Mouse (Mus musculus): ENCODE data around the gene Lpp. TPM values are rescaled to one million over a fixed set of nuclear protein-coding genes. Genes with fewer than 3 reads are reported as not detected.

Gene Lpp
- polyA plus RNA-seq, 1 experiment from 2014 or later, result 11.5 TPM

DNA sequence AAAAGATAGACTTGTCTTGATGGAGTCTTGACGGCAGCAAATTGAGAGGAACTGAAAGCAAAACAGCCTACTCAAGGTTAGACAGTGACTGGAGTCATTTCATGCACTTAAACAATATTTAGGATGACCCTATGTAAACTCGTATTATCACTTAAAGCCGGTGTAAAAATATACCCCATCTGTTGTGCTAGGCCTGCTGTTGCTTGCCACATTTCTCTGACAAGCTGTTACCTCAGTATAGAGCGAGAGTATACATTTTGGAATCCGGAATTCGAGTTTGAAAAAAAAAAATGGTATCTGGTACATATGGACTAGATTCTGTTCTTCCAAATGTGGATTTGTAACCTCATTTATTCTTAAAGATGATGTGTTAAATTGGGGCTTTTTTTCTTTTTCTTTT is 416.5 kb downstream of the Lpp start:
- Histone ChIP-seq H3K27ac (replicated peaks) (no peak overlapping the region), H3K4me3 (no peak overlapping the region), H3K36me3 (no peaks in the 10 kb centered on the region), H3K9me3 (no peaks in the 10 kb centered on the region), H3K4me1 (replicated peaks) (no peaks in the 10 kb centered on the region), H3K27me3 (no peaks in the 10 kb centered on the region), H3K4me2 (no peak overlapping the region), H3K9ac (no peak overlapping the region)
- ATAC-seq (ENCODE audit: low FRiP score, low read depth), result no peak
- WGBS, result 94% methylated on average over 6 of the region's 6 CpGs

- ATAC-seq (ENCODE audit: low FRiP score, low read depth), result no peak
- 83% methylated on average over 3 of the region's 3 CpGs for WGBS
These were observed 423.3 kb downstream of the Lpp start for GRCm38 (mm10) chr16:24816621-24817020.

GRCm38 (mm10) chr16:24817381-24817780 is 424.1 kb downstream of the Lpp start:
- Histone ChIP-seq H3K4me2 (no peak overlapping the region), H3K9ac (no peak overlapping the region), H3K27ac (replicated peaks) (no peak overlapping the region), H3K4me3 (no peak overlapping the region), H3K36me3 (no peaks in the 10 kb centered on the region), H3K4me1 (replicated peaks) (no peaks in the 10 kb centered on the region), H3K9me3 (no peaks in the 10 kb centered on the region), H3K27me3 (no peaks in the 10 kb centered on the region)
- WGBS, result 98% methylated on average over 3 of the region's 3 CpGs
- no peak for ATAC-seq (ENCODE audit: low FRiP score, low read depth)

More at GRCm38 (mm10) chr16:24816621-24817020, 423.3 kb downstream of the Lpp start:
- no peaks in the 10 kb centered on the region for H3K9me3 ChIP-seq
- H3K4me2 ChIP-seq, result no peak overlapping the region
- H3K27me3 ChIP-seq, result no peaks in the 10 kb centered on the region
- no peak overlapping the region for H3K27ac ChIP-seq (replicated peaks)
- no peak overlapping the region for H3K9ac ChIP-seq
- no peak overlapping the region for H3K4me3 ChIP-seq
- no peaks in the 10 kb centered on the region for H3K36me3 ChIP-seq
- H3K4me1 ChIP-seq (replicated peaks), result no peaks in the 10 kb centered on the region

DNA sequence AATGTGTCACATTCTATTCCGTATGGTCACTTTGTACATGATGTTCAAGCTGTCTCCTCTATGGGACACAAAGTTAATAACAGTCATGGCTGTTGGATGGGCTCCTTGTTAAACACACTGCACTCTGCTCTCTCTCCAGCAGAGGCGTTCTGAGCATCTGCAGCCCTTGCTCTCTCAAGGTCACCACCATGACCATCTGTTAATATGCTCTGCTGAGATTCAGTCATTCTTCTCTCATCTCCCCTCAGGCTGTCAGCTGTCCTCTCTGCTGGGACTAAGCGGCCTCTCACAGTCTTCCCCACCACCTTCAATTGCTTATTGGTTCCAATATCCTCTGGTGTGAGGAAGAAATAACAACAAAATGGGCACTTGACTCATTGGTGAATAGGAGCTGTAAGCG is 425.8 kb downstream of the Lpp start:
- H3K4me3 ChIP-seq, result no peak overlapping the region
- no peaks in the 10 kb centered on the region for H3K27me3 ChIP-seq
- H3K4me1 ChIP-seq (replicated peaks), result no peaks in the 10 kb centered on the region
- H3K27ac ChIP-seq (replicated peaks), result no peak overlapping the region
- WGBS, result 52% methylated on average over 4 of the region's 4 CpGs
- no peak for ATAC-seq (ENCODE audit: low FRiP score, low read depth)
- H3K9ac ChIP-seq, result no peak overlapping the region
- H3K4me2 ChIP-seq, result no peak overlapping the region
- no peaks in the 10 kb centered on the region for H3K9me3 ChIP-seq
- no peaks in the 10 kb centered on the region for H3K36me3 ChIP-seq

- no peak overlapping the region for H3K27ac ChIP-seq (replicated peaks)
- WGBS, result 88% methylated on average over 5 of the region's 5 CpGs
- no peaks in the 10 kb centered on the region for H3K4me1 ChIP-seq (replicated peaks)
- H3K4me2 ChIP-seq, result no peak overlapping the region
- no peaks in the 10 kb centered on the region for H3K36me3 ChIP-seq
- no peaks in the 10 kb centered on the region for H3K27me3 ChIP-seq
- H3K9ac ChIP-seq, result no peak overlapping the region
- H3K9me3 ChIP-seq, result no peaks in the 10 kb centered on the region
- no peak for ATAC-seq (ENCODE audit: low FRiP score, low read depth)
- no peak overlapping the region for H3K4me3 ChIP-seq
These were observed 429.0 kb downstream of the Lpp start for GRCm38 (mm10) chr16:24822182-24822875.

DNA sequence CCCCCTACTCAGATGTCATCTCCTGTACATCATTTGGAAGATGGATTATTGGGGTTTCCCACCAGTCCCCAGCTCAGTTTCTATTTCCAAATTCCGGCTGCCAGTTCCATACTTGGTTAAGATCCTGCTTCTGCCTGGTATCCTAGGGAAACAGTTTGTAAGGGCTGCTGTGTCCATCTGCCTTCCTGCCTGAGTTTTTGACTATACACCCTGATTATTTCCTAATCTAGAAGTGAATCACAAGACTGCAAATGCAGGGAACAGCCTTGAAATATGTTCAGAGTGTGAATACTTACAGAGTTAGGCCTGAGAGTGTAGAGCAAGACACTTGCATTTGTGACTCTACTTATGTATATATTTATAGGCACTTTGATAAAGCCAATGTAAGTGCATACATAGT is 429.6 kb downstream of the Lpp start:
- Histone ChIP-seq H3K4me1 (replicated peaks) (no peaks in the 10 kb centered on the region), H3K36me3 (no peaks in the 10 kb centered on the region), H3K27ac (replicated peaks) (no peak overlapping the region), H3K9ac (no peak overlapping the region), H3K4me2 (no peak overlapping the region), H3K9me3 (no peaks in the 10 kb centered on the region), H3K27me3 (no peaks in the 10 kb centered on the region), H3K4me3 (no peak overlapping the region)
- WGBS, result 87% methylated on average over 1 of the region's 1 CpGs
- ATAC-seq (ENCODE audit: low FRiP score, low read depth), result no peak

GRCm38 (mm10) chr16:24826390-24826789 is 433.1 kb downstream of the Lpp start:
- WGBS, result 93% methylated on average over 4 of the region's 4 CpGs
- Histone ChIP-seq H3K4me1 (replicated peaks) (no peaks in the 10 kb centered on the region), H3K27me3 (no peaks in the 10 kb centered on the region), H3K27ac (replicated peaks) (no peak overlapping the region), H3K4me3 (no peak overlapping the region), H3K9ac (no peak overlapping the region), H3K9me3 (no peaks in the 10 kb centered on the region), H3K4me2 (no peak overlapping the region), H3K36me3 (no peaks in the 10 kb centered on the region)
- no peak for ATAC-seq (ENCODE audit: low FRiP score, low read depth)

- no peaks in the 10 kb centered on the region for H3K36me3 ChIP-seq
- no peak for ATAC-seq (ENCODE audit: low FRiP score, low read depth)
- H3K27me3 ChIP-seq, result no peaks in the 10 kb centered on the region
- WGBS, result 91% methylated on average over 2 of the region's 2 CpGs
- no peak overlapping the region for H3K27ac ChIP-seq (replicated peaks)
- no peaks in the 10 kb centered on the region for H3K4me1 ChIP-seq (replicated peaks)
- H3K9me3 ChIP-seq, result no peaks in the 10 kb centered on the region
- H3K4me2 ChIP-seq, result no peak overlapping the region
- no peak overlapping the region for H3K9ac ChIP-seq
- H3K4me3 ChIP-seq, result no peak overlapping the region
These were observed 435.0 kb downstream of the Lpp start for GRCm38 (mm10) chr16:24828207-24828803.

GRCm38 (mm10) chr16:24829860-24830259 is 436.6 kb downstream of the Lpp start:
- WGBS, result 85% methylated on average over 4 of the region's 4 CpGs
- H3K36me3 ChIP-seq, result no peaks in the 10 kb centered on the region

DNA sequence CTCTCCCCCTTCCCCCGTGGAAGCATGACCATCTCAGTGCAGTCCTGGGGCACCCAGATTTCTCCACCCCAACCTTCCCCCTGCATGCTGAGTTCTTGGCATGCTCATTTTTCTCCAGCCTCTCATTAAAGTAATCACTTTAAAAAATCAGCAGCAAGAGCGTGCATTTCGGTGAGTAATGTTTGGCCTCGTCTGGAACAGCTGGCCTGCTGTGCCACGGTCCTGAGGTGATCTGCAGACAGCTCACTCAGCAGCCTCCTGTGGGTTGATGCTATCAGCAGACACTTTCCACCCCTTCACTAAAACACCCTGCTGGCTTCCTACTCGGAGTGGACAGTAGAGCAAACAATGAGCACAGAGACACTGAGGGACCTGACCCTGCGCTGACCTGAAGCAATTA is 437.6 kb downstream of the Lpp start:
- Histone ChIP-seq H3K4me3 (no peak overlapping the region), H3K9me3 (no peaks in the 10 kb centered on the region), H3K36me3 (no peaks in the 10 kb centered on the region), H3K27ac (replicated peaks) (no peak overlapping the region), H3K4me2 (no peak overlapping the region), H3K9ac (no peak overlapping the region), H3K4me1 (replicated peaks) (no peaks in the 10 kb centered on the region), H3K27me3 (no peaks in the 10 kb centered on the region)
- no peak for ATAC-seq (ENCODE audit: low FRiP score, low read depth)
- WGBS, result 53% methylated on average over 7 of the region's 7 CpGs

More at GRCm38 (mm10) chr16:24829860-24830259, 436.6 kb downstream of the Lpp start:
- Histone ChIP-seq H3K27me3 (no peaks in the 10 kb centered on the region), H3K4me1 (replicated peaks) (no peaks in the 10 kb centered on the region), H3K4me3 (no peak overlapping the region), H3K27ac (replicated peaks) (no peak overlapping the region), H3K9me3 (no peaks in the 10 kb centered on the region), H3K4me2 (no peak overlapping the region), H3K9ac (no peak overlapping the region)
- no peak for ATAC-seq (ENCODE audit: low FRiP score, low read depth)

GRCm38 (mm10) chr16:24833221-24833620 is 439.9 kb downstream of the Lpp start:
- Histone ChIP-seq H3K36me3 (no peaks in the 10 kb centered on the region), H3K9me3 (no peaks in the 10 kb centered on the region), H3K9ac (no peak overlapping the region), H3K27ac (replicated peaks) (no peak overlapping the region), H3K4me1 (replicated peaks) (no peaks in the 10 kb centered on the region), H3K4me2 (no peak overlapping the region), H3K4me3 (no peak overlapping the region), H3K27me3 (no peaks in the 10 kb centered on the region)
- WGBS, result 77% methylated on average over 8 of the region's 8 CpGs
- ATAC-seq (ENCODE audit: low FRiP score, low read depth), result no peak

GRCm38 (mm10) chr16:24834536-24834935 is 441.2 kb downstream of the Lpp start:
- Histone ChIP-seq H3K4me2 (no peak overlapping the region), H3K4me3 (no peak overlapping the region), H3K27ac (replicated peaks) (no peak overlapping the region), H3K9ac (no peak overlapping the region), H3K27me3 (no peaks in the 10 kb centered on the region), H3K9me3 (no peaks in the 10 kb centered on the region), H3K36me3 (no peaks in the 10 kb centered on the region), H3K4me1 (replicated peaks) (no peaks in the 10 kb centered on the region)
- 90% methylated on average over 9 of the region's 9 CpGs for WGBS
- ATAC-seq (ENCODE audit: low FRiP score, low read depth), result no peak

GRCm38 (mm10) chr16:24836550-24836949 is 443.2 kb downstream of the Lpp start:
- H3K4me2 ChIP-seq, result no peak overlapping the region
- no peaks in the 10 kb centered on the region for H3K36me3 ChIP-seq
- ATAC-seq (ENCODE audit: low FRiP score, low read depth), result no peak
- no peaks in the 10 kb centered on the region for H3K27me3 ChIP-seq
- H3K9me3 ChIP-seq, result no peaks in the 10 kb centered on the region
- H3K9ac ChIP-seq, result no peak overlapping the region
- no peaks in the 10 kb centered on the region for H3K4me1 ChIP-seq (replicated peaks)
- H3K27ac ChIP-seq (replicated peaks), result no peak overlapping the region
- 87% methylated on average over 5 of the region's 5 CpGs for WGBS
- no peak overlapping the region for H3K4me3 ChIP-seq

Measured in hindbrain, embryonic 15.5 days (tissue).